Mouse (Mus musculus): ENCODE measurements at regions not wholly inside any gene's neighbourhood (a gene's known extent, or its start where the extent isn't known, plus 50 kb on each side); places are given as distances from the start of the nearest gene placed in this dataset.

DNA sequence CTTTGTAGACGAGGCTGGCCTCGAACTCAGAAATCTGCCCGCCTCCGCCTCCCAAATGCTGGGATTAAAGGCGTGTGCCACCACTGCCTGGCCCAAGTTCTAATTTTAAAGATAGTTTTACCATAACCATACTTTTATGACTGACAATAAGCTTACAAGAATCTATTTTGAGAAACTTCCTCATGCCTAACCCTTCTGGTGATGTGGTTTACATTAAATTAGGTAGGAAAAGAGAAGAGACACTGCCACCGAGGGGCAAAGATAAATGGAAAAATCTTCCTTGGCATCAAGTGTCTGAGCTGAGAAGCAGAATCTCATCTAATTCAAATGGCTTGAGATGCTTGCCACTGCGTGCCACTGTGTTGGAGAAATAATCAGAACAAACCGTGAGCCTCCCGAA is 56.3 kb upstream of the Cul3 start:
- Histone ChIP-seq H3K27ac (no peak overlapping the region), H3K4me2 (no peak overlapping the region), H3K36me3 (ENCODE audit: poor library complexity, severe bottlenecking) (no peaks in the 10 kb centered on the region), H3K9me3 (replicated peaks) (no peaks in the 10 kb centered on the region), H3K9ac (no peak overlapping the region), H3K4me1 (no peaks in the 10 kb centered on the region), H3K4me3 (no peak overlapping the region), H3K27me3 (no peaks in the 10 kb centered on the region)
- 94% methylated on average over 9 of the region's 9 CpGs for WGBS
- no peak for ATAC-seq

DNA sequence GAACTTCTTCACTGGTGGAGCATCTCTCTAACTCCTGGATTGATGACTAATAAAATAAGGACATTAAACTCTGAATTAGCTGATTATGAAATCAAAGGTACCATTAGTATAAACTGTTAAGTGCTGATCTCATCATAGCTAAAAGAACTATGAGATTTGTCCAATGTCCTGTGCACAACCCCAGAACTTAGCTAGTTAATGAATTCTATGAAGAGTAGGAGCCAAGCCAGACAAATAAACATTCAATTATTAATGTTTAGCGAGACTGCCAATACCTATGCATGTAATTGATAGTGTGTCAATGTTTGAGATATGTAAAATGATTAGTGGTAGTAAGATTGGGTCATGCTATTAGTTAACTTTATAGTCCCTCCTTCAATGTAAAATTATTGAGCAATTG is 51.1 kb upstream of the Cul3 start:
- H3K27ac ChIP-seq, result no peak overlapping the region

DNA sequence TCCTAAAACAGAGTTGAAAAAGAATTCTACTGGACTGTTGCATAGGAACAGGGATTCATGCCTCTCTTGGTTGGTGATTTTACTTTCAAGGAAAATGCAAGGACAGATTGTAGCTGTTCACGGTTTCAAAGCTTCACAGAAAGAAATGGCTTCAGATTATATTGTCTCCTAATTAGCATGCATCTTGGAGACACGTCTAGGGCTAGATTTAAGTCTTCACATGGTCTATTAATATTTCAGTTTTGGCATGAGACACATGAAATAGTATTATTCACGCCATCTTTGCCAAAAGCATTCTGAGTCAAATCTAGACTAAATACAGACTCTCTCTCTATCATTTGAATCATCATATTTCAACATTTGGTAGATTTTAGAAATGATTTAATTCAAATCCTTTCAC is 50.1 kb upstream of the Cul3 start:
- H3K36me3 ChIP-seq (ENCODE audit: poor library complexity, severe bottlenecking), result no peaks in the 10 kb centered on the region
- no peaks in the 10 kb centered on the region for H3K4me1 ChIP-seq
- H3K9me3 ChIP-seq (replicated peaks), result no peaks in the 10 kb centered on the region
- no peak overlapping the region for H3K4me2 ChIP-seq
- H3K27me3 ChIP-seq, result no peaks in the 10 kb centered on the region
- 78% methylated on average over 3 of the region's 3 CpGs for WGBS
- no peak overlapping the region for H3K4me3 ChIP-seq
- no peak overlapping the region for H3K27ac ChIP-seq
- no peak overlapping the region for H3K9ac ChIP-seq
- peak; percentile 48; the same call in 1 of the 2 replicates for ATAC-seq

More for the DNA sequence above, 51.1 kb upstream of the Cul3 start:
- H3K9me3 ChIP-seq (replicated peaks), result no peaks in the 10 kb centered on the region
- H3K9ac ChIP-seq, result no peak overlapping the region
- no peaks in the 10 kb centered on the region for H3K4me1 ChIP-seq
- 93% methylated on average over 1 of the region's 1 CpGs for WGBS
- no peak overlapping the region for H3K4me3 ChIP-seq
- no peaks in the 10 kb centered on the region for H3K27me3 ChIP-seq
- ATAC-seq, result no peak
- H3K4me2 ChIP-seq, result no peak overlapping the region
- no peaks in the 10 kb centered on the region for H3K36me3 ChIP-seq (ENCODE audit: poor library complexity, severe bottlenecking)
